Mouse (Mus musculus) mesoderm, embryonic 11.5 days (tissue): ENCODE measurements at regions not wholly inside any gene's neighbourhood (a gene's known extent, or its start where the extent isn't known, plus 50 kb on each side); places are given as distances from the start of the nearest gene placed in this dataset.

ENCODE experiments used
- DNase-seq: peaks from one replicate; pipeline ENCODE4 v3.0.0-alpha.2; 2012; ENCODE audit warnings: low read depth, low spot score

DNA sequence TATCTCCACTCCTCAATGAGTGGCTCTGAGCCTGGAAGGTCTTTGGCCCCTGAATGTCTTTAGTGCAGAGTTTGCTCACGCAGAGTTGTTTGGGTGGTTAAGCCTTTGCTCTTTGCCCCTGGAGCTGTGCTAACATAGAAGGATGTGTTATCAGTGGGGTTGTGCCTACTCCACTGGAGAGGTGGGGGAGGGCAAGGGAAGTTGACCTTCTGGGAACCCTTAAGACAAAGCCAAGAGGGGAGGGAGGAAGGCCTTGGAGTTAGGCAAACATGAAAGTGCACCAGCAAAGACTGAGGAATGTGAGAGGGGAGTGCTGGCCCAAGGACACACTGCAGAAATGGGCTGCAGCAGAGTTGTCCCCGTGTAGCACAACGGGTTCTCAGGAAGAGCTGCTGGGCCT, 96.3 kb upstream of the Shh start:
- DNase-seq: no peak

DNA sequence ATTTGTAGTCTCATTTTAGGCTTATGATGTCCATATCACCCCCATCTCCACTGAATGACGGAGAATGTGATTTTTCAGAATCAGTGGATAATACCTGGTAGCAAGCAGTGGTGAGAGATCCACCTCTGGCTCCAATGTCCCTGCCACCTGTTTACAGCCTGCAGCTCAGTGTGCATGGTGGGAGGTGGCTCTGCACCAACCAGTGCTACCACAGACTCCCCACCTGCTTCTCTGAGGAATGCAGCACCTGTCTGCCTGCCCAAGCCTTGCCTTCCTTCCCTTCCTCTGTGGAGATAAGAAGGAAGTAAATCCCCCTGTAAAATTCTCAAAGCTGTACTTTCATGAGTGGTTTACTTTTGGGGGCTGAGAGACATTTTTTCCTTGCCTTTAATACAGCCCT, 95.9 kb upstream of the Shh start:
- DNase-seq: no peak

- DNase-seq: no peak
Measured at GRCm38 (mm10) chr5:28553543-28553942, 86.5 kb upstream of the Shh start.

DNA sequence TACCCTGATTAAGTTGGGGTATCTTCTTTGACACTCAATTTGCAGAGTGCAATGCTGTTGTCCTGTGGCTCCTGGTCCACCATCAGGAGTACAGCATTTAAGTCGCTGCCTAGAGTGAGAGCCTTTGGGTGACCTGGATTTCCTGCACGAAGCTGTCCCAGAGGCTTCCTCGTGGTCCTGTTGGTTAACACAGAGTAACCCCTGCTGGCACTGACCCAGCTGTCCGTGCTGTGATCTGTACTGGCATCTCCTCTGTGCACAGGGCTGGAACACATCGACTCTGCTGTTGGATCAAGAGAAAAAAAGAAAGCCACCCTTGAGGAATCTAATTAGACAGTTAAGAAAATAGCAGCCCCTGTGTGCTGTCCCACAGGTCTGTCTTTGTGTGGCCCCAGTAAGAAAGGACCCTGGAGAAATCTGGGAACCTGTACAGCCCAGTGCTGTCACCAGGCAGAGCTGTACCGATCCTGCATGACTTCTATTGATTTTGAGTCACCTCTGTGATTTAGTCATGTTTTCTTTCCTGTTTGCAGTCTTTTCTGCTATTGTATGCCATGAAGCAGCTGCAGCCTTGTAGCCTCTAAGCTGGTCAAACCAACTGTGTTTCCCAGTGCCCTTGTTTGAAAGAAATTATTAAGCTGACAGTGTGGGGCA, 63.3 kb upstream of the Shh start:
- DNase-seq: no peak

DNA sequence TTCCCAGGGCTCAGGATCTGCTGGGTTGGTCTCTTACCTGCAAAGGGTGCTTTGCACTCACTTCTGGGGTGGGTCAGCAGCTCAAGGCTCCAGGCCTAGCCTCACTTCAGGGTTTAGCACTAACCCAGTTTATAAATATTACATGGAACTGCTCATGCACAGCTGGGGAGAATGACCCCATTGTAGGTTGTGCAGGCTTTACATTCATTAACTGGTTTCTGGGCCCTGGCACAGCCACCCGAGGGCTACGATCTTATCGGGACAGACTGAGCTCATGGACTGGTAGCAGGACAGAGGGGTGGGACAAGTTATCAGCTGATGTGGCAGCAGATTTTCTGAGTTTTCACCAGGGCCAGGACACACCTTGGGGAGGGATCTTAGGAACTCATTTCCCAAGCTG, 59.4 kb upstream of the Shh start:
- DNase-seq: no peak

DNA sequence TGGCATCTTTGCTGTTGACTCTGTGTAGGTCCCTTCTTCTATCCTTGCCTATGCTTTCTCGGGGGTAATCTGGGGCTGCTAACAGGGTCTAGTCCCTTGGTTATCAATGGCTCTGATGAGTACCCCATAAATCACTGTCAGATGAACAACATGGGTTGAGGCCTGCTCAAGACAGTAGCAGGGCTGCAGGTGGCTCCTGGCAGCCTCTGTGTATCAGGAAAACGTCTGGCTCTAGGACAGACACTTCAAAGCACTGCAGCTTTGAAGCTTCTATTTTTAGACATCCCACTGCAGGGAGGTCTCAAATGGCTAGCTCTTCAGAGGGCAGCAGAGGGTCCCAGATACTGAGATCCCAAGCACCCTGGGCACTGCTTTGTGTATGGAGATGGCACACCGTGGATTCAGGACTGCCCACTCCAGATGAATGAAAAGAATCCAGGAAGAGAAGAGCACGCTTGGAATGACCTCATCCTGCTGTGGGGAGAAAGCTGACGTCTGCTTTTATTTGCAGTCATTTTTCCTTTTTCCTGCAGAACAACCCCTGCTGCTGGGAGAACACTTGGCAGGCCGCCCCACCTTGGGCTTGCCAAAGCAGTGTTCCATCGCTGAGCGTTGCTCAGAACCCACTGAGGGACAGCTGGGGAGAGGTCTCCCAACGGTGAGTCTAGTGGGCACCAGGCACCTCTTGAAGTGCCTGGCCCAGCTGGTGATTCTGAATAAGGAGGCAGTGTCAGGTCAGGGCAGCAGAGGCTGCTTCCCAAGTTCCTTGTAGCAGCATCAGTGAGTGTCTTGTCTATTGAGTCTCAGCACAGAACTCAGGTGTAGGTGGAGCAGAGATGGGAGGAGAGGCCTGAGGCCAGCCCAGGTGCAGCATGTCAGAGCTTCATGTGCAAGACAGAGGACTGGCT, 54.0 kb upstream of the Shh start:
- no peak for DNase-seq

GRCm38 (mm10) chr5:28519059-28519543, 52.0 kb upstream of the Shh start:
- DNase-seq: no peak
